Mouse (Mus musculus) bone marrow, adult 2 months (tissue): ENCODE data around the gene Cdk5rap3.

Experiments
- CTCF ChIP-seq: fragments of 200-500 bp; IDR thresholded peaks from 2 replicates; pipeline ENCODE4 v1.5.1; 2011; ENCODE audit warnings: low read length, control low read depth; ENCODE audit not compliant: control insufficient read depth, insufficient read depth
- POLR2A ChIP-seq: fragments of 200-500 bp; IDR thresholded peaks from 2 replicates; pipeline ENCODE4 v1.6.1; 2011; ENCODE audit warnings: low read depth, mild to moderate bottlenecking, control low read depth, low read length, borderline replicate concordance; ENCODE audit not compliant: control insufficient read depth

DNA sequence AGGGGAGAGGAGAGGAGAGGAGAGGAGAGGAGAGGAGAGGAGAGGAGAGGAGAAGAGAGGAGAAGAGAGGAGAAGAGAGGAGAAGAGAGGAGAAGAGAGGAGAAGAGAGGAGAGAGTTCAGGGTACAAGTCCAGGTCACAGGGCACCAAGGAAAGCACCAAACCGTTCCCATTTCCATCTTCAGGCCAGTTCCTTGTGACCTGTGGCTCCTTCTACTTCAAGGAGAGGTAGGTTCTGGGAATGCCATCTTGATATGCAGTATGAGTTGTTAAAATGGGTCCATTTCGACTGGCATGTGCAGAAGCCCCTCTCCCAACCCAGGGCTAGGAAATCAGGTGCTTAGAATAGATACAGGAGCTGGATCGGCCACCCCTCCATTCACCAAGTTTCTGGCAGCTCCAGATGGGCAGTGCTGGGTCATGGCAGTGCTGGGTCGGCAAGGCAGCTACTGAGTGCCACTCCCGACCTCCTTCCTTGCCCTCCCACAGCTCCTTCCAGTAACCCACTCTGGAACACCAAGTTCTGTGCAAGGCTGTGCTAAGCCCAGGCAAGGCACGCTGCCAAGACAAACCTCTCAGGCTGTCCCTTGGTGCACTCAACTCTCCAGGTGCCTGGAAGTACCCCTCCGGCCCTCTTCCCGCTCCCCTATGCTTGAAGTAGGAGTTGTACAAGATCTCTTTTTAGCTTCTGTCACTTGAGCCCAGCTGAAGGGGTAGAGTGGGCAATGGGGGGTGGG lies 15.2 kb upstream of the Cdk5rap3 start:
- TF ChIP-seq CTCF, result no peak
- TF ChIP-seq POLR2A, result no peak
